Mouse (Mus musculus): ENCODE results near the gene 4930402H24Rik. TPM values are rescaled to one million over a fixed set of nuclear protein-coding genes. Genes with fewer than 3 reads are reported as not detected.

Gene 4930402H24Rik
- total and polyA plus RNA-seq, 3 experiments: 6.1 to 6.2 TPM; not detected in 1

- Histone ChIP-seq H3K4me3 (ENCODE audit: control insufficient read depth in 1 of 2, insufficient read depth in 1 of 2, low read depth in 2 of 2, low read length in 2 of 2) (peak overlapping the region; percentile 90 to 100), H3K79me2 (ENCODE audit: control insufficient read depth, insufficient read depth, low read length, poor library complexity) (peaks cover 7% of the 10 kb centered on the region), H3K36me3 (ENCODE audit: control insufficient read depth in 1 of 2, insufficient read depth in 2 of 2, low read length in 2 of 2) (peaks cover 0 to 7% of the 10 kb centered on the region in 2 experiments; a peak in 2 of 4 replicates), H3K9me3 (replicated peaks; ENCODE audit: insufficient read depth, low read length) (no peaks in the 10 kb centered on the region), H3K9ac (ENCODE audit: control insufficient read depth, low read depth, low read length, poor library complexity, severe bottlenecking) (peak overlapping the region; percentile 86), H3K27me3 (ENCODE audit: control insufficient read depth in 1 of 2, insufficient read depth in 2 of 2, low read length in 2 of 2) (peaks cover 0 to 1% of the 10 kb centered on the region in 2 experiments; a peak in 1 of 4 replicates), H3K27ac (ENCODE audit: control insufficient read depth, low read depth, low read length) (peak overlapping the region; percentile 79), H3K4me1 (ENCODE audit: control insufficient read depth in 1 of 2, insufficient read depth in 2 of 2, low read length in 2 of 2) (peaks cover 2 to 4% of the 10 kb centered on the region in 2 experiments; a peak in 2 of 4 replicates)
- TF ChIP-seq MAZ (IDR thresholded peaks at IDR 0.05; ENCODE audit: low read depth, low read length): no peak
- TF ChIP-seq MEF2A (IDR thresholded peaks at IDR 0.05; ENCODE audit: extremely low read depth, insufficient replicate concordance, low read depth, low read length, poor library complexity, severe bottlenecking): no peak
- no peak for TF ChIP-seq MYC (IDR thresholded peaks at IDR 0.05; ENCODE audit: low read depth, low read length)
- no peak for TF ChIP-seq MAFK (IDR thresholded peaks at IDR 0.05; ENCODE audit: borderline replicate concordance, low read depth, low read length)
- no peak for TF ChIP-seq USF1 (IDR thresholded peaks at IDR 0.05; ENCODE audit: low read depth, low read length)
- TF ChIP-seq JUND (IDR thresholded peaks at IDR 0.05; ENCODE audit: low read depth, low read length): no peak
- 0 out of 2 replicates have a peak, but pooled peaks have one; percentile 27 for TF ChIP-seq SIN3A (IDR thresholded peaks at IDR 0.05; ENCODE audit: low read length)
- DNase-seq (ENCODE audit: low read depth, low spot score): no peak
Measured at GRCm38 (mm10) chr2:130839528-130839873, 66.7 kb downstream of the 4930402H24Rik start.

DNA sequence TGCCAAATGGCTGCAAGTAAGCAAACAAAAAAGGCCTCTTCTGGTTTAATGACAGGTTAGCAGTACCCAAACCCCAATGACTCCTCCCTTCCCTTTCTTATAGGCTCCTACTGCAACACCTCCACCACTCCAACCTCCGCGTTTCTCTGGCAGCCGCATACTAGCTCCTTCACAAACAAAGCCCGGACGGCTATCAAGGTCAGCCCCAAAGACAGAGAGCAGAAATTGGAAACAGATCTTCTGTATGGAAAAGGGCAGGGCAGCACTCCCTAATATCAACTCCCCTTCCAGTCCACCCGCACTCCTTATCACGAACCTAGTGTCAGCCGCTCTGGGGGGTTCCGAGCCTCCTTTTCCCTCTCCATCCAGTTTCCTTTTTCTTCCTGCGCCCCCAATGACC, 67.1 kb downstream of the 4930402H24Rik start:
- Histone ChIP-seq H3K27ac (ENCODE audit: control insufficient read depth, low read depth, low read length) (peak overlapping the region; percentile 79), H3K4me1 (ENCODE audit: control insufficient read depth in 1 of 2, insufficient read depth in 2 of 2, low read length in 2 of 2) (peaks cover 2 to 4% of the 10 kb centered on the region in 2 experiments; a peak in 2 of 4 replicates)

DNA sequence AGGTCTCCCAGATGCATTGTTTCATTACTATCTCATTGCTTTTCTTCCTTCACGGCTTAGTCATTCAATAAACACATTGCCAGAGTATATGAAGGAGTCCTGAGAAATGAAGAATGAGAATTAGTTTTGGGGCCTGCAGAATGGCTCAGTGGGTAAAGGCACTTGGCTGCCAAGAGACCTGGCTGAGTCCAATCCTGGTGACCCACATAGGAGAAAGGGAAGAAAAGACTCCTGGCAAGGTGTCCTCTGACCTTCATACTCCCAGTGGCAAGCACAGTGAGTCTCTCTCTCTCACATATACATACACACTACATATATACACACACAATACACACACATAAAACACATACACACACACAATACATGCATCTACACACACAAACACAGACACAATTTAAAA, 68.1 kb downstream of the 4930402H24Rik start:
- H3K27ac ChIP-seq (ENCODE audit: control insufficient read depth, low read depth, low read length): no peak overlapping the region
- H3K4me3 ChIP-seq (ENCODE audit: control insufficient read depth in 1 of 2, insufficient read depth in 1 of 2, low read depth in 2 of 2, low read length in 2 of 2): no peak overlapping the region
- no peak overlapping the region for H3K9ac ChIP-seq (ENCODE audit: control insufficient read depth, low read depth, low read length, poor library complexity, severe bottlenecking)
- H3K4me1 ChIP-seq (ENCODE audit: control insufficient read depth in 1 of 2, insufficient read depth in 2 of 2, low read length in 2 of 2): peaks cover 2 to 4% of the 10 kb centered on the region in 2 experiments; a peak in 2 of 4 replicates
- H3K9me3 ChIP-seq (replicated peaks; ENCODE audit: insufficient read depth, low read length): no peaks in the 10 kb centered on the region
- no peak for DNase-seq (ENCODE audit: low read depth, low spot score)
- peaks cover 7% of the 10 kb centered on the region for H3K79me2 ChIP-seq (ENCODE audit: control insufficient read depth, insufficient read depth, low read length, poor library complexity)
- H3K27me3 ChIP-seq (ENCODE audit: control insufficient read depth in 1 of 2, insufficient read depth in 2 of 2, low read length in 2 of 2): peaks cover 0 to 1% of the 10 kb centered on the region in 2 experiments; a peak in 1 of 4 replicates
- peaks cover 0 to 7% of the 10 kb centered on the region in 2 experiments; a peak in 2 of 4 replicates for H3K36me3 ChIP-seq (ENCODE audit: control insufficient read depth in 1 of 2, insufficient read depth in 2 of 2, low read length in 2 of 2)
- TF ChIP-seq MXI1 (IDR thresholded peaks at IDR 0.05; ENCODE audit: low read depth, low read length) (no peak), JUND (IDR thresholded peaks at IDR 0.05; ENCODE audit: low read depth, low read length) (no peak), EP300 (IDR thresholded peaks at IDR 0.05; ENCODE audit: low read depth in 1 of 2, low read length in 2 of 2) (no peak), ZNF384 (IDR thresholded peaks at IDR 0.05; ENCODE audit: low read depth, low read length) (no peak), ZC3H11A (IDR thresholded peaks at IDR 0.05; ENCODE audit: low read depth, low read length) (no peak), KAT2A (conservative IDR thresholded peaks at IDR 0.05; ENCODE audit: low read depth, low read length) (no peak), ETS1 (IDR thresholded peaks at IDR 0.05; ENCODE audit: low read depth, low read length) (no peak), SIN3A (IDR thresholded peaks at IDR 0.05; ENCODE audit: low read length) (no peak), NRF1 (IDR thresholded peaks at IDR 0.05; ENCODE audit: insufficient read depth, low read depth, low read length, poor library complexity, severe bottlenecking) (no peak), TCF12 (IDR thresholded peaks at IDR 0.05; ENCODE audit: low read depth, low read length) (no peak), ELF1 (IDR thresholded peaks at IDR 0.05; ENCODE audit: low read depth, low read length) (no peak), MEF2A (IDR thresholded peaks at IDR 0.05; ENCODE audit: extremely low read depth, insufficient replicate concordance, low read depth, low read length, poor library complexity, severe bottlenecking) (no peak), USF2 (IDR thresholded peaks at IDR 0.05; ENCODE audit: borderline replicate concordance in 1 of 2, insufficient read depth in 1 of 2, low read depth in 1 of 2, low read length in 2 of 2) (no peak), E2F4 (IDR thresholded peaks at IDR 0.05; ENCODE audit: borderline replicate concordance, low read depth, low read length) (no peak)

More for the DNA sequence above, 67.1 kb downstream of the 4930402H24Rik start:
- Histone ChIP-seq H3K27me3 (ENCODE audit: control insufficient read depth in 1 of 2, insufficient read depth in 2 of 2, low read length in 2 of 2) (peaks cover 0 to 1% of the 10 kb centered on the region in 2 experiments; a peak in 1 of 4 replicates), H3K4me3 (ENCODE audit: control insufficient read depth in 1 of 2, insufficient read depth in 1 of 2, low read depth in 2 of 2, low read length in 2 of 2) (peak overlapping the region; percentile 90 to 100), H3K9me3 (replicated peaks; ENCODE audit: insufficient read depth, low read length) (no peaks in the 10 kb centered on the region), H3K36me3 (ENCODE audit: control insufficient read depth in 1 of 2, insufficient read depth in 2 of 2, low read length in 2 of 2) (peaks cover 0 to 7% of the 10 kb centered on the region in 2 experiments; a peak in 2 of 4 replicates), H3K9ac (ENCODE audit: control insufficient read depth, low read depth, low read length, poor library complexity, severe bottlenecking) (peak overlapping the region; percentile 86), H3K79me2 (ENCODE audit: control insufficient read depth, insufficient read depth, low read length, poor library complexity) (peaks cover 7% of the 10 kb centered on the region)
- TF ChIP-seq TAL1 (IDR thresholded peaks at IDR 0.05; ENCODE audit: low read length) (no peak), ELF1 (IDR thresholded peaks at IDR 0.05; ENCODE audit: low read depth, low read length) (no peak), UBTF (IDR thresholded peaks at IDR 0.05; ENCODE audit: borderline replicate concordance, insufficient read depth, low read depth, low read length) (no peak), TBP (IDR thresholded peaks at IDR 0.05; ENCODE audit: low read depth, low read length) (peak; percentile 54; the same call in 1 of the 2 replicates), MAX (IDR thresholded peaks at IDR 0.05; ENCODE audit: low read length) (no peak), BHLHE40 (IDR thresholded peaks at IDR 0.05; ENCODE audit: borderline replicate concordance, low read depth, low read length) (no peak), POLR2A (IDR thresholded peaks at IDR 0.05; ENCODE audit: control insufficient read depth in 1 of 2, insufficient read depth in 1 of 2, low read depth in 1 of 2, low read length in 2 of 2, poor library complexity in 1 of 2) (peak in 1 of 2 experiments; percentile 3; a peak in 1 of 4 replicates), MEF2A (IDR thresholded peaks at IDR 0.05; ENCODE audit: extremely low read depth, insufficient replicate concordance, low read depth, low read length, poor library complexity, severe bottlenecking) (no peak), RCOR1 (IDR thresholded peaks at IDR 0.05; ENCODE audit: low read depth, low read length) (0 out of 2 replicates have a peak, but pooled peaks have one; percentile 19), CHD1 (IDR thresholded peaks at IDR 0.05; ENCODE audit: low read depth, low read length) (peak; percentile 82; the same call in 1 of the 2 replicates), GABPA (IDR thresholded peaks at IDR 0.05; ENCODE audit: low read depth, low read length) (no peak), TCF12 (IDR thresholded peaks at IDR 0.05; ENCODE audit: low read depth, low read length) (no peak), SMC3 (IDR thresholded peaks at IDR 0.05; ENCODE audit: low read depth, low read length) (no peak)
- DNase-seq (ENCODE audit: low read depth, low spot score): peak; percentile 84
